Mouse (Mus musculus) left cerebral cortex, postnatal 4 days (tissue): ENCODE data around the gene Sox1. TPM values are rescaled to one million over a fixed set of nuclear protein-coding genes. Genes with fewer than 3 reads are reported as not detected.

ENCODE experiments used
- DNase-seq: peaks from one replicate; pipeline ENCODE4 v3.0.0-alpha.2; 2022
- intact Hi-C: fragments of 180-260 bp; cut with DNase I; formaldehyde crosslinking; loops from one replicate; pipeline ENCODE4 v1.15.1; 2025
- total RNA-seq, 2 experiments: library from RNA; stranded (reverse); gene quantifications; 2 replicates each; pipeline ENCODE4 v1.2.3; 2021

Gene Sox1
- total RNA-seq, 2 experiments from 2014 or later = 15.0 to 20.7 TPM

DNA sequence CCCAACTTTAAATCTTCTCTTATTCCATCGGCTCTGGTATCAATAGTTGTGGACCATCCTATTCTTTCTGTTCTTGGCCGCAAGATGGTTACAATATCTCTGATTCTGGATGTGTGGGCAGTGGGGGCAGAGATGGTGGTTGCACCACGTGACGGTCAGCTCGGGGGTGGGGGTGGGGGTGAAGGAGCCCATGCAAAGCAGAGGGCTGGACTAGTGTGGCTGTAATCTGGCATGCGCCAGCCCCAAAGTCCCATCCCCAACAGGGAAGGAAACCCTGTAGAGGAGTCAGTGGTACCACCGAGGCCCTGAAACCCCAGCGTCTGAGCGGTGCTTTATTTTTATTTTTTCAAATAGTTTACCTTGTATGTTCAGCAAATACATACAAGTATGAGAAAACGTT is 12.9 kb downstream of the Sox1 start:
- DNase-seq = no peak
- intact Hi-C loops = no loop called here

DNA sequence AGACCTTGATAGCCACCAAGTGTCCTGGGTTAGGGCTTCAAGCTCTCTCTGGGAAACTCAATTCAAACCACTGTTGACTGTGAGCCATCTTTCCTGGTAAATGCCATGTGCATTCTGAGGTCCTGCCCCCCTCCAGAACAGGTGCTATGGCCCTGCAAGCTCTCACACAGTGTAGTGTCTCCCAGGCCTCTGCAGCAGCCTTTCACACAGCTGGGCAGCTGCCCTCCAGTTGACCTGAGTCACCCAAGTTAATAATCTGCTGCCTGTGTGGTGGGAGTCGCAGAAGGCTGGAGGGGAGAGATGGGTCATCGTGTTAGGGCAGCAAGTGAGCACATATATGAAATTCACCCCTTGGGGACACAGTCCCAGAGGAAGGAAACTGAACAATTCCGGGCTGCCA is 14.9 kb downstream of the Sox1 start:
- DNase-seq = no peak
- intact Hi-C loops = no loop called here

DNA sequence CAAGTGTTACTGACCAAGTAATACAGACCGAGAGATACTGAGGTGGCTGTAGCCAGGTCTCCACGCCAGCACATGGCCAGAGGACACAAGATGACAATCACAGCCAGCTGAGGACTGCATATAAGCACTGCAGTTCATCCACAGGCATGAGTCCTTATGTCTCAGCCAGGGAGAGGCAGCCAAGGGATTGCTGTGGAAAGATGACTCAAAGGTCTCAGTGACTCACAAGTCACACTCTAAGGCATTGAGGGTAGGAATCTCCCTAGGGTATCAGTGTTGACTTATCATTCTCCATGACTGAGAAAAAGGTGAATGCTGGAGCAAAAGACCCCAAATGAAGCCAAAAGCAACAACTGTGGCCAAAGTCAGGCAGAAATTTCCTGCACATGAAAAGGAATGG is 22.0 kb downstream of the Sox1 start:
- DNase-seq = no peak
- intact Hi-C loops = no loop called here

DNA sequence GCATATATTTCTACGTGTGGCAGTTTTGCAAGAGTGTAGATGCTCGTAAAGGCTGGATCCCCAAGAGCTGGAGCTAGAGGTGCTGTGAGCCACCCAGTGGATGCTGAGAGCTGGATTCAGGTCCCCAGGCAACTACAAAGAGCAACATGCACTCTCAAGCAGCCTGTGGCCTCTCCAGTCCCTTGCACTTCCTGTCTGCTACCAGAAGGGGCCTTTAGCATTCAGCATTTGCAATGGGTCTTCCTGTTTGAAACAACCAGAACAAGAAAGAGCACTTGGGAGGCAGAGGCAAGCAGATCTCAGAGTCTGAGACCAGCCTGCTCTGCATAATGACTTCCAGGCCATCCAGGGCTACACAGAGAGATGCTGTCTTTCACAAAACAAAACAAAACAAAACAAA is 25.4 kb downstream of the Sox1 start:
- DNase-seq = no peak
- intact Hi-C loops = no loop called here

DNA sequence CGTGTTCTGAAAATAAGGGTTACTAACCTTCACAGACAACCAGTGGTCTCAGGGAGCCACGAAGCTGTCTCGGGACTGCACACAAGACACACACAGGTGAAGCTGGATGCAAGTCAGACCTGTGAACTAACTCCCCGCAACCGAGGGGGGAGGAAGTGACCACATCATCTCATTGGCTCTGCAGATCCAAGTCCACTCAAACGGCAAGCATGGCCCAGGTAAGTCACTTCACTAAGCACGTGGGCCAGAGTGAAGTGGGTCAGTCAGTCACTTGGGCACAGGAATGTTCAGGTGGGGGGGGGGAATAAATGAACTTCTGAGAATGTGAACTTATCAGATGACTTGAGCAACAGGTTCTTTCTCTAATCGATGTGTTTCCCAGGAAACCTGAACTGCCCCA is 30.8 kb downstream of the Sox1 start:
- intact Hi-C loops = no loop called here
- DNase-seq = no peak

DNA sequence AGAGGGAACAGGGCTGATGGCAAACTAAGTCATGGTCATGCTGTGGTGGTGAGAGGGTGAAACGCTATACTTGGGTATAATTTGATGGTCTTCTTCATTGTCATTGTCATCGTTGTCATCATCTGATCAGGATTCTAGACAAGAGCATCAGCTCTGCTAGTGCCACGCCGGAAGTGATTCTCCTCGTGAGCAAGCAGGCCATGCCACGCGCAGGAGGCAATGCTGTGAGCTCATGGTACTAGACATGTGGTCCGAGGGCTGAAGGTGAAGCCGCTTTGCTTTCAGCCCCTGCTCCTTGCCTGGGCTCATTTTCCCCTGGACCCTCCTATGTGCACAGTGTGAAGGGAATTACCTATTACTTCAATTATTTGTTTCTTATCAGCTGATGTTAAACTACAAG is 32.3 kb downstream of the Sox1 start:
- DNase-seq = no peak
- intact Hi-C loops = no loop called here

DNA sequence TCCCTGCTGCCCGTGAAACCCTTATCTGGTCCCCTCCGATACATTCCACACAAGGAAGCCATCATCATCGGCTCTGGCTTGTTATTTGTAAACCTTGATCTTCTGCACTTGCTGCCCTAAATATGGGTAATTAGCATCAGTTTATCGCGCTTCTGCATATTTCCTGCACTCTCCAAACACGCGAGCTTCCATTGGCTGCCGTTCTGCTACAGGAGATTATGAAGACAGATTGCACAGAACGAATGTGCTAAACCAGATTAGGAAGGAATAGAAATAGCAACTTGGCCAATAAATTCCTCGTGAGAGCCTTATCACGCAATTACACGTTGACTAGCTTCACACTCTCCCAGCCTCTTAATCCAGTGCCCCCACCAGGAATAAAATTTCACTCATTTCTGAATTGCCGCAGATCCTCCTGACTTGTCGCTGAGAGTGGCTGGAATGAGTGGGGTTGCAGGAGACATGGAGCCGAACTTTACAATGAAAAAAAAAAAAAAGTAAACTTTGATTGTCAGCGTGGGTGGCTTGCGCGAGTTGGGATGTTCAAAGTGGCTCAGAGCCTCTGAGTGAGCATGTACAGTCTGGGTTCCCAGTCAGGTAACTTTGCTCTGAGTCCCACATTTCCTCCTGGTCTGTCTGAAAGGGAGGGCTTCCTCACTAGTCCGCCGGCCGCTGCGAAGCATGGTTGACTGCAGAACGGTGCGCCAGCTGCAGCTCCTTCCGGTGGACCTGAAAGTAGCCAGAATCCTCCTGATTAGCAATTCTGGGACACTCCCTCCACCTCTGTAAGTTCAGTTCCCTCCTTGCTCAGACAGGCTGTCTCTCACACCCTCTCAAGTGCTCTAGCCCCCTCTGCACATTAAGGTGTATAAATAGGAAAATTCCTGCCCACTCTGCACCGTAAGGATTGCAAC is 33.0 kb downstream of the Sox1 start:
- intact Hi-C loops = no loop called here
- no peak for DNase-seq

DNA sequence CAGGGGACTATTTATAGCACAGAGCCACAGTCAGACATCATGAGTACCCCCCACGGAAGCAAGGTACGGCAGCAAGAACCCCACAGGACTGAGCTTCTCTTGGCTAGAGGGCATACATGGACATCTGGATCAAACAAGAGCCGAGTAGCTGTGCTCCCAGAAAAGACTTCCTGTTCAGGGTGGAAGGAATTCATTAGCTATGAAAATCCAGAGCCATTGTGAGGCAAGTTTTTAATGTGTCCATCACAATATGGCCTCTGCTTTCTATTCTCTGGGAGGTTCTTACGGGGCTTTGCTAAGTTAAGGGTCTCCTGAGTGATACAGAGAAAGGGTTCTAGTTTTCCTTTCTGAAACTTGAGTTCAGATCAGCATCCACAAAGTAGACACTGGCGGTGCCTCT is 33.8 kb downstream of the Sox1 start:
- intact Hi-C loops = no loop called here

DNA sequence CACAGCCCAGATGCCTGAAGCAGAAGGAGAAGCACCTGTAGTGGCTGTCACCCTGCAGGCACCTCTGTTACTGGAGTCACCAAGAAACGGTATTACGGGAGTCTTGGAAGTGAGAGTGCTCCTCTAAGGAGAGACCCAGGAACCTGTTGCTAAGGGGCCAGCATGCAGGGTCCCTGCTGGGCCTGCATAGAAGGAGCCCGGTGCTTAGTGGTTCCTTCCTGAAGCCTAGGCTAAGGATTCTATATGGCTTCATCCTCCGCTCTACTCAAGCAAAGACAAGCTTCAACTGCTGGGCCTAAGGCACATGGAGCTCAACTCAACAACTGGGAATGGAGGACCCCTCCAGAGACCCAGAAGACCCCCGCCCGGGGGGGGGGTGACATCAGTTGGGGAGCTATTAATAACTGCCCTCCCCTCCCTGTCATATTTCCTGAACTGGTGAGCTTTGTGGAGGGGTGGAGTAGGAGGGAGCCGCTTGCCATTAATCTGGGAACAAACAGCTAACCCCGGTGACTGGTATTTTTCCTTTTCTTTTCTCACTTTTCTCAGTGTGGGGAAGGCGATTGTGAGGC is 34.6 kb downstream of the Sox1 start:
- DNase-seq = peak; percentile 19
- intact Hi-C loops = no loop called here

More for the DNA sequence above, 33.8 kb downstream of the Sox1 start:
- no peak for DNase-seq

DNA sequence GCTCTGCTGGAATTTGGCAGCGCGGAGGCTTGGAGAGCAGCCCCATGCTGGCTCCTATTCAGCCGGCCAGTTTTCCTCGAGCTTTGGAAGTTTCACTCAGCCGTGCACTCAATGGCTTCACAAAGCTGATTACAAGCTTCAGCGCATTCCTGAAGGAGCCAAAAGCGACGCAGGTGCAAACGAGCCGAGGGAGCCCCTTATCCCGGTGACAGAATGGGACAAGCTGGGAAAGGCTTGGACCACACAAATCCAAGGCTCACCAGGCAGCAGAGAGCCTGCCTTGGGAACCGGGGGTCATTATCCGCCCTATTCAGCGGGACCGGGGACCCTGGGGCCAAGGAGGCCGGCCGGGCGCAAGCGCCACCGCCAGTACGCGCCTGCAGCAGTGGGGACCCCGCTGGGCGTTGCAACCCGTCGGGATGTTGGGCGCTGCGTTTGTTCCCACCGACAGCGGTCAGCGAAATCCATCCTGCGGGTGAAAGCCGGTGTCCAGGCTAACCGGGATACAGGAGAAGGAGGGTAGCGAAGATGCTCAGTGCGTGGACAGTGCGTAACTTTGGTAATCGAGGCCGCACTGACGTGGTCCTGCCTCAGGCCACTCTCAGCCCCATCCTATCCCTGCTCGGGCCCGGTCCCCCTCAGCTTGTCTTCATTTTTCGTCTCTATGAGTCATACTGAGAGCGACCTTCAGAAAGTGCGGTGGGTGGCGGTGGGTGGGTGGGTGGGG is 35.2 kb downstream of the Sox1 start:
- DNase-seq = peak; percentile 83
- intact Hi-C loops = no loop called here

DNA sequence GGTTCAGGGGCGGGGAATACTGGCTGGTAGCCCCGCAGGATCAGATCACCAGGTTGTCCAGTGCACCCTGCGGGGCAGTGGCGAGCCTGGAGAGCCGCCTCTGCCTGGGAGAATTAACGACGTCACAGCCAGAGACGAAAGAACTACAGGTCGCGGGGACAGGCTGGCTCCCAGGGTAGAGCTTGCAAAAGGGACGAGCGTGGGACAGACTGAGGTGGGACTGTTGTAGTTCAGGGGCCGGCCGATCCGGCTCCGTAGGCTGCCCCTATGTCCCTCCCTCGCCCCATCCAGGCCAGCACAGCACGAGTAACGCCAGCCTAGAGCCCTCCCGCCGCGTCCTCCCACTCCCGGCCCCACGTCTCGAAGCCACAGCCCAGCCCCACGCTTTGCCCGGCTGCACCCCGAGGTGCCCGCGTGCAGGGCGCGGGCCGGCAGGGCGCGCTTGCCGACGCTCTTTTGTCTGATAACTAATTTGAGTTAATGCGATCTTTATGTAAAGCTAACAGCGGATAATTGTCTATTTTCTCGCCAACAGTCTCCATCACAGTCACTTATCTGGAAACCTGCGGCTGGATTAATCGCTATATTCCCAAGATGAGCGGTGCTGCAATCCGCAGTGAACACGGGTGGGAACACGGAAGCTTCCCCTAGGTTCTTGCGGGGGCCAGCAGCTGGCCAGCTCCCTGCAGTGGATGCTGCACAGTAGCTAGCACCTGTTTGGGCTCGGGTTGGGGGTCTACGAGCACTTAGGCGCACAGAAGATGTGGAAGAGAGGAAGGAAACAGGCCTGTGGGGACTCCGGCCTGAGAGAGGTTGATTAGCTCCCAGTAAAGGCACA is 36.0 kb downstream of the Sox1 start:
- intact Hi-C loops = no loop called here

DNA sequence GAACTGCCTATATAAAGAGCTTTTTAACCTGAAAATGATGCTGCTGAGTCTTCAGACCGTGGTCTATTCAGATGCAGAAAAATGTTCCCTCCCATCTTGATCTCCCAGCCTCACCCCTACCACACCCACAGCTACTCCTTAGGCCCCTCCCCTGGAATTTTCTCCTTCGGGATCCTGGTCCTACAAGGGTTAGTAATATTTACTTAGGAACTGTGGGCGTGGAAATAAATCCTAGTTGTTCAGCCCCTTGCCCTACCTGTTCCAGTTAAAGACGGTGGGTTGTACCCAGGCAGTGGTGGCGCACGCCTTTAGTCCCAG is 36.6 kb downstream of the Sox1 start:
- intact Hi-C loops = no loop called here
- no peak for DNase-seq

More for the DNA sequence above, 36.0 kb downstream of the Sox1 start:
- DNase-seq = peak; percentile 15

DNA sequence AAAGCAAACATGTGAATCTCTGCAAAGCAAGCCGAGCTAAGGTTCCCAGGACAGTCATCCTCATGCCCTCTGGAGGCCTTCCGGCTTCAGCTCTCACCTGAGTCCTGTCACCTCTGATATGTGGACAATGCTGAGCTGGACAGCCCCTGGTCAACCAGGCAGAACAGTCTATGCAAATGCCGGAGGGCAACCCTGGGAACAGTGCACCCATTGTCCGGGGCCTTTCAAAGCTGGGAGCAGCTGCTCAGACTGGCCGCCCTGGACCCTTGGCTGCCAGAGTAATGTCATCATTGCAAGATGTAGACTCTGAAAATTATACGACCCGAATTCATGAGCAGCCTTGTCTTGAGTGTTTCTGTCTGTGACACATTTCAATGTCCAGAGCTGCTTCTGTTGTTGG is 37.5 kb downstream of the Sox1 start:
- peak; percentile 66 for DNase-seq
- intact Hi-C loops = no loop called here

DNA sequence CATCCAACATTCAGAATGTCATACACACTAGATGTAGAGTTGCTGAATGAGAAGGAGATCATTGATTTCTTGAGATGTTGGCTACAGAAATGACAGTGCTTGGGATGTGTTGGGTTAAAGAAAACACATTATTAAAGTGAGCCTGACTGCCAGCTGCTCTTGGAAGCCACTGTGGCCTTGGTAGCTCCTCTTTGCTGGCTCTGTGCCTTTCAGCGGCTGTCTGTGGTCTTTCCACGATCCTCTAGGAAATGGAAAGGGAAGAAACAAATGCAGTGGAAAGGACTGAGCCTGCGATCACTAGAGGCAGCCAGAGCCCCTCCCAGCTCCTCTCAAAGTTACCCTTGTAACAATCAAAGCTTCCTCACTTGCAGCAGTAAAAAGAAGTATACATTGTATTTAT is 39.7 kb downstream of the Sox1 start:
- intact Hi-C loops = no loop called here

DNA sequence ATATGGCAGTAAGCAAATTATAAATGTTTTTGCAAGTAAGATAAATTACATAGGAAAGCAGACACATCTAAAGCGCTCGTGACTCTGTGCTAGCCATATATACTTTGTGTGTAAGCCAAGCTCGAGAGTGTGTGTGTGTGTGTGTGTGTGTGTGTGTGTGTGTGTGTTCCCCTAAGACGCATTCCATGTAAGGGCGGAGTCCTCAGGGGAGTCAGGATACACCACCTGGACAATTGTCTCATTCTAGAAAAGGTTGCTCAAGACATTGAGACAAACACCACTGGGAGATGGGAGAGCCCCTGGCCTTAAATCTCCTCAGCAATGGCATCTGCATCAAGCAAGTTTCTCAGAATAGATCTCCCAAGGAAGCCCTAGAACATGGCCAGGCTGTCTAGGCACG is 42.9 kb downstream of the Sox1 start:
- no peak for DNase-seq

More for the DNA sequence above, 39.7 kb downstream of the Sox1 start:
- DNase-seq = peak; percentile 58

DNA sequence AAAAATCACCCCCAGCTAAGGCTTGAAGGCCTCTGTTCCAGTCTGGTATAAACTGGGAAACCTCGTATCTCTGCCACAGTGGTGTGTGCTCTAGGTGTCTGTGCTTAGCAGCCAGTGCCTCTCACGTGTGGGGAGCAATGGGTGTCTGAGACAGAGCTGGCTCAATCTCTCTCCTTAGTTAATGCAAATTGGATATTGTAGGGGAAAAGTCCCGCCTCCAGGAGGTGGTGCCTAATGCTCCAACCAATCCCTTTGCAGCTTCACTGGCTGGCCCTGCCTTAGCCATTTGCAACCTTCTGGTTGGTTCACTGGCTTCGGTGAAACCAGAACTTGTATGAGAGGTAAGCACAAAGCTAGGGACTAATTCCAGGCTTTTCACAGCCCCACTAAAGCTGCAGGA is 43.9 kb downstream of the Sox1 start:
- DNase-seq = no peak
- intact Hi-C loops = no loop called here

More for the DNA sequence above, 42.9 kb downstream of the Sox1 start:
- intact Hi-C loops = no loop called here

DNA sequence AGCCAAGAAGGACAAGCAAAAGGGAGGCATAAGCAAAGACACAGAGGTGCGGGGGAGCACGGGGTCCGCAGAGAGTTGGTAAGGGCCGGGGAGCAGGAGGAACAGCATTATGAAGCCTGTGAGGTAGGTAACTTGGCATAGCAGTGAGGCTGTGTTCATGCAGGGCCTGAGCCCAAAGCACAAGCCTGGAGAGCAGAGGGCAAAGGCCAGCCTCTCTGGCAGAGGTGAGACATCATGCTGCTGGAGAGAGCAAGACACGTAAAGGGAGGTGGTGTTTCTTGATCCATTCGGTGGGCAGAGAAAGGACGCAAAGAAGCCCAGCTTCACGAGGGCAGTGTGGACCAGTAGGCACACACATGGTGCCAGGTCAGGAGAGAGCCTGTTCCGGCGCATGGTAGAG is 44.8 kb downstream of the Sox1 start:
- intact Hi-C loops = no loop called here
- DNase-seq = no peak

DNA sequence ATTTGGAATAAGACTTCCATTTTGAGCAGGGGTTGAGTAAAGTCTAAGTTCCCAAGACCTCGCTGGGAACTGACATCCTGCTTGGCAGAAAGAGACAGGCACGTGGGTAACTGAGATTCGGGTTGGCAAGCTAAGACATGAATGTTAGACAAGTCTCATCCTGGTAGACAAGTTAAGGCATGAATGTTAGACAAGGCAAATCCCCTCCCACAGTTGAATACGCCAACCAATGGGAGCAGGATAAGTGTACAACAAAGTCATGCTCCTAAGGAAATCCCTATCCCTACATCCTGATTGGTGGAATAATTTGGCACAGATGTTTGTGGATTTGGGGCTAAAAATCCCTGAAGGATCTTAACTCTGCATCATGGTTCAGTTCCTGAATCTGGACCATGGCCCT is 45.9 kb downstream of the Sox1 start:
- intact Hi-C loops = no loop called here
- no peak for DNase-seq

DNA sequence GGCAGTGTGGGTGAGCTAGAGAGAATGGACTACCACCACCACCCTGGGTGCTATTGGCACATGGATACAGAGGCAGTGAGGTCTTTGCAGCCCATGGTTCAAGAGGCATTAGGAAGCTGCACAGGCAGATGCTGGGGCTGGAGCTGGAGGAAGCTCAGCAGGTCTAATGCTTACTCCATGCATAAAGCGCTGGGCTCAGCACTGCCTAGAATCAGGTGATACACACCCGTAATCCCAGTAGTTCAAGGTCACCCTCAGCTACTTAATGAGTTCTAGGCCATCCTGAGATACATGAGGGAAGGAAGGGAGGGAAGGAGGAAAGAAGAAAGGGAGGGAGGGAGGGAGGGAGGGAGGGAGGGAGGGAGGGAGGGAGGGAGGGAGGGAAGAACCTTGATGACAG is 50.2 kb downstream of the Sox1 start:
- DNase-seq = no peak
- intact Hi-C loops = no loop called here

DNA sequence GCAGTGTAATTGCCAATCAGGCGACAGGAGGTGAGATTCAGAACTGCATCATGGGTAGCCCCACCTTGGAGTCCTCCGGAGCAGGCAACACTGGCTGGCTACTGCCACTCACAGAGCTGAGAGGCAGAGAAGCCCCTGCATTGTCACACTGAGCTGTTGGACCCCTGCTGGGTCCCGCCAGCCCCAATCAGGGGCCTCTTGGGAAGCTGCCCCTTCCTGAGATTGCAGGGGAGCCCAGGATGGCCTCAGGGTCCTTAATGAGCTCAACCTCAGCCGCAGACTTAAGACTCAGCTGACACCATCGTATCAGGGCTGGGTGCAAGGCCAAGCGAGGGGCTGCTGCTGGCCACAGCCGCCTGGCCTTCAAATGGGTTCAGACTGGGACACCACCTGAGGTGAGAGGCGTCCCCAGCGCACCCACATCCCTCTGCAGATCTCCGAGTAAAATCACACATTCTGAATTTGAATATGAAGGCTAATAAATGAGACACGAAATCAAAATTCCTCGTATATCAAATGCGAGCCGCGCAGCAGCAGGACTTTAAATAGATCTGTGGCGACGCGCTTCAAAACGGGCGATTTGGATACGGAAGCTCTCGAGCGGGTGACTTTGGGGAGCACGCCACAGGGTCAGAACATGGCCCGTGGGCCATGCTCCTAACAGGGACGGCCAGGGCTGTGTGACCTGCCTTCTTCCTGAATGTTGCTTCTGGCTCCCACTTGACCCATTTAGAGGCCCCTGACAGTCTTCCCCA is 51.0 kb downstream of the Sox1 start:
- no peak for DNase-seq
- intact Hi-C loops = no loop called here
